Mouse (Mus musculus): ENCODE results near the gene Dnajb7.

The Dnajb7 gene

DNA sequence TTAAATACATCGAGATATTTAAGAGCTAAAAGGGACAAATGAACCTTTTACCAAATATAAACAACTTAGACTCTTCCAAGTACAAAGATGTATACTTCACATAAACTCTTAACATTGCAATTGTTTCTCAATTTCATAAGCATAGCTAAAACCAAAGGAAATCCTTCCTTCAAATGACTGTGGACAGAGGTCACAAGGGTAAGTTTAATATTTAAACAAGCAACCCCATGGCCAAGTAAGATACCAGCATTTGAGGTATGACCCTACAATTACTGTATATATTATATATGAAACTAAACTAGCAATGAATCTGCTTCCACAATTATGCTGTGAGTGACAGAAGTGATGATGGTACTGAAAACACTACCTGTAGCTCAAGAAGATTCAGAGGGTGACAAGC lies 43.8 kb downstream of the Dnajb7 start:
- no peak for DNase-seq

DNA sequence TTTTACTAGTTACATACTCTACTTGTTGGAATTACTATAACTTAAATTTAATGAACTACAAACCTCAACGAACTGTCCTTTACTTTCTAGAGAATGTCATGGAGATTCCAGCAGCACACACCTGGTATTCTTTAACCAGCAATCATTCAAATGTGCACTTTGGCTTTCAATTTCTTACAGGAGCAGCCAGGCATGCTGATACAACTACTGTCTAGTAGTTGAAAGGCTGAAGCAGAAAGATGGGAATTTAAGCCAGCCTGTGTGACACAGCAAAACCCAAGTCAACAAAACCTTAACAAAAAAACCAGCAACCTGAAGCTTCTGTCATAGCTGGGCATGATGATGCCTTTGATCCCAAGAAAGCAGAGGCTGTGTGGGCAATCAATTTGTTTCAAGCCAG lies 45.6 kb downstream of the Dnajb7 start:
- DNase-seq, result peak; percentile 51

DNA sequence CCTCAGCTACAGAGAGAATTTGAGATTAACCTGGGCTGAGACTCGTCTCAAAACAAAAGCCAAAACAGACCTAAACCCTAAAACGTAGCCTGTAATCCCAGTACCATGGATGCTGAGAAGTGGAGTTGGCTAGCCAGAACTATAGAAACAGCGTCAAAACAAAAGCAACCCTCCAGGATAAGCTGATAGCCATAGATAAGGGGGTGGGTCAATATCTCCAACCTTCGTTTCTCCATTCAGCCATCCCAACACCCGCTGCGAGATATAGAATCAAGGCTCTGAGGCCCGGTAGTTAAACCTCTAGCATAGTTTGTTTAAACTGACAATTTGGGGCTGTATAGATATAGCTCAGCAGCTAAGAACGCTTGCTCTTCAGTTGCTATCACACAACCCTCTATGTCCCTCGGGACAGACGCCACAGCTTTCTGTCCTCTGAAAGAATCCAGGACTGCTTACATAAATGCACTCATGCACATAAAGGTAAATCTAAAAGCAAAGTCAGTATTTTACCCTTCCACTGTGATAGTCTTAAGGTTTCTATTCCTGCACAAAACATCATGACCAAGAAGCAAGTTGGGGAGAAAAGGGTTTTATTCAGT lies 46.6 kb downstream of the Dnajb7 start:
- no peak for DNase-seq

DNA sequence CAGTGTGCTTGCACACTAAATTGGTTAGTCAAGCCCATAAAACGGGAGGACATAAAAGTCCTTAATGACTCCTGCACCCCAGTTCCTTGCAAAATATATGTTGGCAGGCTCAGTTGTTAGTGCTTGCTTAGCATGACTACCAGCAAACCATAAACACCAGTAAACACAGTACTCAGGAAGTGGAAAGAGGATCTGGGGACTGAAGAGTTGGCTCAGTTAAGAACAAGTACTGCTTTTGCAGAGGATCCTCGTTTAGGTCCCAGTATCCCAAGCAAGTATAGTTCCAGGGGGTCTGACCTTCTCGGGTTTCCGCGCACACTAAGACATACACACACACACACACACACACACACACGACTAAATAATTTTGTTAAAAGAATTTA lies 47.1 kb downstream of the Dnajb7 start:
- no peak for DNase-seq

DNA sequence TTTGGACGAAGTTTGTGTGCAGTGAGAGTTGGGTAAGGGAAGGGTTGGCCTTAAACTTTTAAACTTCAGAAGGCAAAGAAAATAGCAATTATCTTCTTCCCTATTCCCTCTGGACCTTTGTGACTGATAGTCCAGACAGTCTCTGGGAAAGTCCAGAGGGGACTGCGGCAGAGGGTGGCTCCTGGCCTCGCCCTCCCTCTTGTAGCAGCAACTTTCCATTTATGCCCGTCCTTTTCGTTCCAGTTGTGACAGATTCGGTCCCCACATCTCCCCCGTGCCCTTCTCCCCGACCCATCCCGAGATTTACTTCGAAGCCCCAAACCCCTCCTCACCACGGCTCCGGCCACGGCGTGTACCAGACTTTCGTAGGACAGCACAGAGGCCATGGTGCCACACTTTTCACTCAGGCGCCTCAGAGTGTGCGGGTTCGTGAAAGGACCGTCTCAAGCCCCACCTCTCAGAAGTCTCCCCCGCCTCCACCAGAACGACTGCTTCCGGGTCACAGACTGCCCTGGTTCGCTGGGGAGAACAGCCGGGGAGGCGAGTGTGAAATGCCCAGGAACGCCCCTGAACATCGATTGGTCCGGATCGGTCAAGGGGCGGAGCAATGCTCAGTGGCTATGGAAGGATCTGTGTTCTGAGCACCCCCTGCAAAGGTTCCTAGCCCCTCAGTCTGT lies 47.6 kb downstream of the Dnajb7 start, which contains the start of gene Slc25a17:
Gene Slc25a17, minus strand, starts transcription at position 468 of the 677 bp plus-strand sequence.
- peak; percentile 96 for DNase-seq

DNA sequence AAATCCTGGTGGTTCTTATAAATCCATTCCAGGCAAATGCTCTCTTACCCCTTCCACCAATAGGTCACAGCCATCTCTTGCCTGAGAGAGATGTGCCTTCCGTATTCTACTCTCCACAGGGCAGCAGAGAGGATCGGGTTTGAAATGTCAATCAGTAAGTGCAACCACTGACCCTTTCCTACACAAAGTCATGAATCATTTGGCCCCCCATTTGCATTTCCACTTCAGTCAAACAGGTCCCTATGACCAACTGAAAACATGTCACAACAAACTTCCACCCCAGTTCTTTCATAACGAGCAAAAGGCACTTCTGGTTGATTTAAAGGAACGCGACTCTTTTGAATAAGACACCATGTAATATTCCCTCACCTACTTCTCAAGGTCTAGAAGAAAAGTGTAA lies 48.7 kb downstream of the Dnajb7 start:
- DNase-seq, result no peak

DNA sequence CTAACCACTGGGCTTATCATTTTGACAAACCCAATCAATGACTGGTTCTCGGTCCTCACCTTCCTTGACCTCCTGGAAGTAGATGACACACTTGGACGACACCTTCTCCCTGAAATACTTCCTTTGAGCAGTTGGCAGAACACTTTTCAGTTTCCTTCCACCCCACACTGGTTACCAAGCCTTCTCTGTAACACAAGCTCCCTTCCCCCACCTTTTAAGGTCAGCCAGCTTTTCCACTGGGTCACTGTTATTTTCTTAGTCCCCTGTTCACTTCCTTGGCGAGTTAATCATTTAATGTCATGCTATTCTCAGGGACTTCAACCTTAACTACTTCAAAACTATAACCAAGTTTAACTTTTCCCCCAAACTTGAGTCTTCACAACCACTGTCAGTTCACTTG lies 49.2 kb downstream of the Dnajb7 start:
- peak; percentile 68 for DNase-seq

DNA sequence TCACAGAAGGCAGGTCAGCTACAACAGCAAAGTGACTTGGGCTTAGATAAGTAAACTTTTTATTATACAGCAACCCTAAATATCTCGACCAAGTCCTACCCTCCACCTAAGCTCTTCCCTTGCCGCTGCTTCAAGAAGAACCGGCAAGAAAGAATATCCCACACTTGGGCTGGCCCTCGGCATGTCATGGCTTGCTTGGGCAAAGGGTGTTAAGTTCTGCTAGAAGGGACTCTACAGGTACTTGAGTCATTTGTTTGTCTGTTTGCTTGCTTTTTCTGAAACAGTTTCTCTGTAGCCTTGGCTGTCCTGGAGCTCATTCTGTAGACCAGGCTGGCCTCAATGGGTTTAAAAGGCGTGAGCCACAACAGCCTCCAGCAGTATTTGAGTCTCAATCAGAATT lies 51.2 kb downstream of the Dnajb7 start:
- no peak for DNase-seq

Measured in kidney, adult 11 months (tissue).